Mouse (Mus musculus) neural tube, embryonic 11.5 days (tissue): ENCODE measurements around the gene Afap1l2. TPM values are rescaled to one million over a fixed set of nuclear protein-coding genes. Genes with fewer than 3 reads are reported as not detected.

Source experiments
- ATAC-seq: fragments of 200-750 bp; cut with Nextera tagmentation; 2 replicates; pipeline ENCODE4 v1.8.0; 2017; ENCODE audit warnings: moderate number of reproducible peaks, mild to moderate bottlenecking, moderate TSS enrichment, moderate library complexity; ENCODE audit not compliant: insufficient read depth, low FRiP score, low TSS enrichment
- DNase-seq: peaks from one replicate; pipeline ENCODE4 v3.0.0-alpha.2; 2015; ENCODE audit warnings: low spot score
- H3K27ac ChIP-seq: fragments of 300-500 bp; sonication (generic); 2 replicates; pipeline ENCODE4 v1.5.1; 2014; ENCODE audit warnings: low read depth, mild to moderate bottlenecking, low read length
- H3K27me3 ChIP-seq: fragments of 300-500 bp; sonication (generic); 2 replicates; pipeline ENCODE4 v1.6.1; 2014; ENCODE audit warnings: mild to moderate bottlenecking, low read length, mixed read lengths; ENCODE audit not compliant: control insufficient read depth, insufficient read depth
- H3K36me3 ChIP-seq: fragments of 300-500 bp; sonication (generic); 2 replicates; pipeline ENCODE4 v1.6.1; 2014; ENCODE audit warnings: mild to moderate bottlenecking, low read length, moderate library complexity, mixed read lengths; ENCODE audit not compliant: control insufficient read depth, insufficient read depth
- H3K4me1 ChIP-seq: fragments of 300-500 bp; sonication (generic); 2 replicates; pipeline ENCODE4 v1.6.1; 2014; ENCODE audit warnings: low read length, mixed read lengths; ENCODE audit not compliant: control insufficient read depth, insufficient read depth
- H3K4me2 ChIP-seq: fragments of 300-500 bp; sonication (generic); 2 replicates; pipeline ENCODE4 v1.6.1; 2014; ENCODE audit warnings: low read depth, mild to moderate bottlenecking, moderate library complexity
- H3K4me3 ChIP-seq: fragments of 300-500 bp; sonication (generic); 2 replicates; pipeline ENCODE4 v1.5.1; 2014; ENCODE audit warnings: low read depth, low read length
- H3K9ac ChIP-seq: fragments of 300-500 bp; sonication (generic); 2 replicates; pipeline ENCODE4 v1.6.1; 2014; ENCODE audit warnings: mild to moderate bottlenecking, low read length
- H3K9me3 ChIP-seq: fragments of 300-500 bp; sonication (generic); 2 replicates; pipeline ENCODE4 v1.6.1; 2016; ENCODE audit warnings: low read length; ENCODE audit not compliant: control insufficient read depth
- WGBS: fragments of 180-500 bp; shearing (Covaris S2); extraction: QIAGEN DNeasy Blood & Tissue Kit; methylation state at CpG from one replicate; pipeline ENCODE4 v1.1.7; 2014; 5-methylcytosine and 5-hydroxymethylcytosine counted together
- polyA plus RNA-seq: library from polyadenylated mRNA; unstranded; fragments of >200 nt; fragmentation: Nextera tagmentation; extraction: Ambion mirVana; gene quantifications from 2 replicates; pipeline ENCODE4 v1.2.1, GENCODE M21; 2014

Afap1l2 gene
- polyA plus RNA-seq, 1 experiment from 2014 or later = 11.4 TPM

DNA sequence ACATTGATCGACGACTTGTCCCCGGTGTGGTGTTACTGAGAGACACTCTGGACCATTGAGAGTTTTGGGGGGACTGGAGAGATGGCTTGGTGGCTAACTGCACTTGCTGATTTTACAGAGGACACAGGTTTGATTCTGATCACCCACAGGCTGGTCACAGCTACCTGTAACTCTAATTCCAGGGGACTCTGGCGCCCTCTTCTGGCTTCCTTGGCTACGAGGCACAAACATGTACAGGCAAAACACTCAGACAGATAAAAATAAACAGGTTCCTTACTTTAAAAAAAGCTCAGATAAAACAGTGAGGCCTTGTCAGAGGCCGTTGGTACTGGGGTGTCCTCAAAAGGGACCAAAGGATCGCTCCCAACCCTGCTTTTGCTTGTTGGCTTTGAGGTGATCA is 72.3 kb downstream of the Afap1l2 start:
- H3K9me3 ChIP-seq = no peaks in the 10 kb centered on the region
- no peak overlapping the region for H3K4me2 ChIP-seq
- no peak for DNase-seq
- H3K9ac ChIP-seq = no peak overlapping the region
- H3K4me1 ChIP-seq = no peaks in the 10 kb centered on the region
- no peaks in the 10 kb centered on the region for H3K27me3 ChIP-seq
- WGBS = 86% methylated on average over 7 of the region's 7 CpGs
- no peak overlapping the region for H3K4me3 ChIP-seq
- no peak for ATAC-seq
- H3K27ac ChIP-seq = no peak overlapping the region
- H3K36me3 ChIP-seq = no peaks in the 10 kb centered on the region

DNA sequence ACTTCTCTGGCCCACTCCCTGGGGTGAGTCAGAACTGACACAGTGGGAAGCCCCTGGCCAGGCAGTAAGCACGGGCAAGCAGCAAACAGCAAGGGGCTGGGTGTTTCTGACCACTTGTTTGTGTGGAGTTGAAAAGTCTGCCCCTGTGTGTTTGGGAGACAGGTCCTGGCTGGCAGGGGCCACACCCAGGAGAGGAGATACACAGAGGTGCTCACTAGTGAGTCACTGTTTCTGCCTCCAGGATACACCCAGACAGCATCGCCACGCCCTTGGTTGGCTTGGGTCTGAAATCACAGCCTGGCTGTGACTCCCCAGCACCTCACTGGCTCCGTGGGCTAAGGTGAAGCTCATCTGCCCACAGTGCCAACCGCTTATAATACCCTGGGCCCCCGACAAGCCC is 72.9 kb downstream of the Afap1l2 start:
- DNase-seq (no peak), ATAC-seq (no peak)
- 92% methylated on average over 6 of the region's 6 CpGs for WGBS

DNA sequence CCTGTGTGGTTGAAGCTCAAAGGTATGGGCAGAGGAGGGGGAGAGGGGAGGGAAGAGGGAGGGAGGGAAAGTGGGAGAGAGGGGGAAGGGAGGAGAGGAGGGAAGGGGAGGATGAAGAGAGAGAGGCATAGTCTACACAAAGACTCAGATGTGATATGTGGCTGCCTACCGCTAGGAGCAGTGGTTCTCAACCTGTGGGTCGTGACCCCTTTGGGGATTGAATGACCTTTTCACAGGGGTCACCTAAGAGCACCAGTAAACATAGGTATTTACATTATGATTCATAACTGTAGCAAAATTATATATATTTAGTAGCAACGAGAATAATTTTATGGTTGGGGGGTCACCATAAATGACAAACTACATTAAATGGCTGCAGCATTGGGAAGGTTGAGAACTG is 74.2 kb downstream of the Afap1l2 start:
- H3K9ac ChIP-seq = no peak overlapping the region
- DNase-seq = no peak
- WGBS = 80% methylated on average over 3 of the region's 3 CpGs
- no peak overlapping the region for H3K27ac ChIP-seq
- H3K4me3 ChIP-seq = no peak overlapping the region
- no peaks in the 10 kb centered on the region for H3K36me3 ChIP-seq
- H3K9me3 ChIP-seq = no peaks in the 10 kb centered on the region
- no peaks in the 10 kb centered on the region for H3K27me3 ChIP-seq
- ATAC-seq = no peak
- no peaks in the 10 kb centered on the region for H3K4me1 ChIP-seq
- no peak overlapping the region for H3K4me2 ChIP-seq

More for the DNA sequence above, 72.9 kb downstream of the Afap1l2 start:
- no peaks in the 10 kb centered on the region for H3K4me1 ChIP-seq
- H3K9ac ChIP-seq = no peak overlapping the region
- H3K4me2 ChIP-seq = no peak overlapping the region
- H3K27me3 ChIP-seq = no peaks in the 10 kb centered on the region
- H3K36me3 ChIP-seq = no peaks in the 10 kb centered on the region
- H3K27ac ChIP-seq = no peak overlapping the region
- no peak overlapping the region for H3K4me3 ChIP-seq
- H3K9me3 ChIP-seq = no peaks in the 10 kb centered on the region

GRCm38 (mm10) chr19:56930029-56930428 is 78.0 kb downstream of the Afap1l2 start:
- Histone ChIP-seq H3K4me3 (no peak overlapping the region), H3K27me3 (no peaks in the 10 kb centered on the region), H3K27ac (no peak overlapping the region), H3K9ac (no peak overlapping the region), H3K36me3 (no peaks in the 10 kb centered on the region), H3K4me1 (no peaks in the 10 kb centered on the region), H3K9me3 (no peaks in the 10 kb centered on the region), H3K4me2 (no peak overlapping the region)
- 84% methylated on average over 9 of the region's 9 CpGs for WGBS
- no peak for DNase-seq
- ATAC-seq = no peak

- no peaks in the 10 kb centered on the region for H3K9me3 ChIP-seq
- 73% methylated on average over 3 of the region's 3 CpGs for WGBS
- H3K27me3 ChIP-seq = no peaks in the 10 kb centered on the region
- no peak overlapping the region for H3K9ac ChIP-seq
- H3K27ac ChIP-seq = no peak overlapping the region
- H3K4me3 ChIP-seq = no peak overlapping the region
- no peak for DNase-seq
- no peak overlapping the region for H3K4me2 ChIP-seq
- no peak for ATAC-seq
- no peaks in the 10 kb centered on the region for H3K36me3 ChIP-seq
- no peaks in the 10 kb centered on the region for H3K4me1 ChIP-seq
Measured at GRCm38 (mm10) chr19:56929392-56929791, 78.6 kb downstream of the Afap1l2 start.

DNA sequence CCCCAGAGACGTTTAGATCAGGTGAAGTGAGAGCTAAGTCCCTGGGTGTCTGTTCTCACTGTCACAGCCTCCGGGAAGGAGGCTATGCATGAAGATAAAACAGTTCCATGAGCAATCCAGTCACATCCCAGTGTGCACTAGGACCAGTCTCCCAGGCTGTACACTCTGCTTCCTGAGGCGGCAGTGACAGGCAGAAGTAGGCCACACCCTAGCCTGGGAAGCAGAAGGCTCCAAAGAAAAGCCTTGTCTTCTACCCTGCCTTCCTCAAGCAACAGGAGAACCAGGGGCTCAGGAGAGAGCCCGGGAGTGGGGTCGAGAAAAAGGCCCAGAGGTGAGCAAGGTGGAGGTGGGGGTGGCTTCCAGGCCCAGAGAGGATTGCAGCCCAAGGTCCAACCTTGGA is 86.3 kb downstream of the Afap1l2 start:
- Histone ChIP-seq H3K4me3 (no peak overlapping the region), H3K9ac (no peak overlapping the region), H3K9me3 (no peaks in the 10 kb centered on the region), H3K27ac (no peak overlapping the region), H3K27me3 (no peaks in the 10 kb centered on the region), H3K36me3 (no peaks in the 10 kb centered on the region), H3K4me2 (no peak overlapping the region), H3K4me1 (no peaks in the 10 kb centered on the region)
- ATAC-seq (no peak), DNase-seq (no peak)
- WGBS = 81% methylated on average over 5 of the region's 5 CpGs

DNA sequence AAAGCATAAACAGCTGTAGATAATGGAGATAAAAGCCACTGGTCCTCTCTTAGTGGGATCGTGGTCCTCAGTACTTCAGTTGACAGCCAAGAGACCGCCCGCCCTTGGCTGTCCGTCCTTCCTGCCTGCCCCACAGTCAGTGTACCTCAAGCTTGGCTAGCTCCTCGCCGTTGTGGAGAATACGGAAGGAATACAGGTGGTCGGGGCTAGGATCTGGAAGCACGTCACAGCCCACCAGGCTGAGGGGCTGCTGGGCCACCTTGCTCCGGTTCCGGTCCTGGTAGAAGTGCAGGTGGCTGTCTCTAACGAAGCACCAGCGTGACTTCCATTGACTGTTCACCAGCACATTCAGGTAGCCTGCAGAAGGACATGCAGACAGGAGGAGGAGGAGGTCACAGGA is 87.8 kb downstream of the Afap1l2 start:
- ATAC-seq = no peak
- H3K36me3 ChIP-seq = no peaks in the 10 kb centered on the region
- H3K27ac ChIP-seq = no peak overlapping the region
- H3K4me2 ChIP-seq = no peak overlapping the region
- DNase-seq = no peak
- no peak overlapping the region for H3K4me3 ChIP-seq
- no peaks in the 10 kb centered on the region for H3K4me1 ChIP-seq
- no peaks in the 10 kb centered on the region for H3K9me3 ChIP-seq
- H3K9ac ChIP-seq = no peak overlapping the region
- H3K27me3 ChIP-seq = no peaks in the 10 kb centered on the region
- WGBS = 91% methylated on average over 13 of the region's 13 CpGs

DNA sequence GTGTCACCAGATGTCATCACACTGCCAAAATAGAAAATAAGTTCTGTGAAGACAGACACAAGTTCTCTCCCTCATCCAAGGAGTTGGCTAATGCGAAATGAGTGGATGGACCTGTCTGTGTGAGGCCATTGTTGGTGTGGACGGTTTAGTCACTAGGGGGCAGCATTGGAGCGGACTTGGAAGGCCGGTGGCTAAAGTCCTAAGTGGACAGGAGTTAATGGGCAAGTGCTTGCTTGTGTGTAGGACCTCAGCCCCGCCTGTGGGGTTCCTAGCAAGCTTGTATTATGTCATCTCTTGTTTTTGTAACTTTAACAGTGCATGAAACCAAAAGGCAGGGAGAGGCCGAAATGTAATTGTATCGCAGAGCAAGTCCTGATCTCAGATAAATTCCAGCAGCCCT is 88.4 kb downstream of the Afap1l2 start:
- H3K9me3 ChIP-seq = no peaks in the 10 kb centered on the region
- no peaks in the 10 kb centered on the region for H3K4me1 ChIP-seq
- no peak overlapping the region for H3K9ac ChIP-seq
- WGBS = 29% methylated on average over 7 of the region's 7 CpGs
- no peak overlapping the region for H3K4me2 ChIP-seq
- DNase-seq (peak; percentile 87), ATAC-seq (no peak)
- H3K27me3 ChIP-seq = no peaks in the 10 kb centered on the region
- no peak overlapping the region for H3K27ac ChIP-seq
- no peaks in the 10 kb centered on the region for H3K36me3 ChIP-seq
- no peak overlapping the region for H3K4me3 ChIP-seq

- Histone ChIP-seq H3K36me3 (no peaks in the 10 kb centered on the region), H3K4me1 (no peaks in the 10 kb centered on the region), H3K27ac (no peak overlapping the region), H3K27me3 (no peaks in the 10 kb centered on the region), H3K4me2 (no peak overlapping the region), H3K9me3 (no peaks in the 10 kb centered on the region), H3K9ac (no peak overlapping the region), H3K4me3 (no peak overlapping the region)
- no peak for DNase-seq
- WGBS = 53% methylated on average over 6 of the region's 6 CpGs
- ATAC-seq = no peak
Measured at GRCm38 (mm10) chr19:56915084-56915483, 92.9 kb downstream of the Afap1l2 start.
